Mouse (Mus musculus) cortical plate, adult 2 months (tissue): ENCODE results near the gene 1300017J02Rik.

Experiments used
- CTCF ChIP-seq: fragments of 200-500 bp; IDR thresholded peaks from 2 replicates; pipeline ENCODE4 v1.5.1; 2011; ENCODE audit warnings: mild to moderate bottlenecking, control low read depth, low read length; ENCODE audit not compliant: insufficient read depth; ENCODE audit errors: extremely low read depth
- POLR2A ChIP-seq: fragments of 200-500 bp; IDR thresholded peaks from 2 replicates; pipeline ENCODE4 v1.6.1; 2011; ENCODE audit warnings: mild to moderate bottlenecking, low read length, control low read depth; ENCODE audit not compliant: insufficient read depth; ENCODE audit errors: extremely low read depth

DNA sequence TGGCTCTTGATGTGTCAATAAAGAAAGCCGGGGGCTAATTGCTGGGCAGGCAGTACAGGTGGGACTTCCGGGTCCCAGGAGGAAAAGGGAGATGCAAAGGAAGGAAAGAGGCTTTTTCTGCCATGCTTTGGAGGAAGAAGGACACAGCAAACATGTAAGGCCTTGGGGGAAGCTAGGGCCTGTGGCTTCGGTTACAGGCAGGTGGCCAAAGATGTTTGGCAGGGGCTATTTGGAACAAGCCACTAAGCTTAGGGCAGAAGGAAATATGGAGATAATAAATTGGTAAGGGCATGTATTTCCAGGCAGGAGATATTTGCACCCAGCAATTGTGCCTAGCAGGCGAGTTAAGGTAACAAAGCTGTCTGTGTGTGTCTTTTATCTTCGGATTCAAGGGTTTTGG is 52.0 kb downstream of the 1300017J02Rik start:
- TF ChIP-seq POLR2A (no peak), CTCF (no peak)
